Mouse (Mus musculus): ENCODE data around the gene Aox1.

DNA sequence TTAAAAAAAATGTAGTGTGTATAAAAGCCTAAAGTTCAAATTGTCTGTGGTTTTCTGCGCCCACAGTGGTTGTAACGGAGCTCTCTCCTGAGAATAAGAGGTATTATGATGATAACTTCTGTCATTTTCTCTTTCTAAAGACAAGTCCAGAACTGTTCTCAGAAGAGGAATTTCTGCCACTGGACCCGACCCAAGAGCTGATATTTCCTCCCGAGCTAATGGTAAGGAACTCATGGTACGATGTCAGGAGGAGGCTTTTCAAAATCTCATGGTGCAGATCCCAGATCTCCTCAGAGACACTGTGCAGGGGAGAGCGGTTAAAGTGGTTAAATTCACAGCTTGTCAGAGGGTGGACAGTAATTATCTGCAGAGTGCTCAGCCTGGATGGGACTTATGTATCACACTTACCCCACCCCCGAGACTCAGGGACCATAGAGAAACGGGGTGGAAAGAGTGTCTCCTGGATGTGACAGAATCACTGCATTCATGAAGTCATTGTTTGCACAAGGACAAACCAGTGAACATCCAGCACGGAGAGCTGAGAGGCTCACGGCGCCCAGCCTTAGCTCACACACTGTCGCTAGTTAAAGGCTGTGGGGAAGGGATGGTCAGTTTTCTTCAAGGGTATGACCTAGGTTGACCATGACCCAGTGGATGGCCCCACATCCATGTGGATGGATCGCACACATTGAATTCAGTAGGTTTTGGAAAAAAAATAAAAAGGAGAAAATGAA is 26.5 kb downstream of the Aox1 start:
- no peak for TF ChIP-seq GATA1 (IDR thresholded peaks at IDR 0.05; ENCODE audit: borderline replicate concordance, low read length)
- no peak for TF ChIP-seq FLI1 (IDR thresholded peaks at IDR 0.05; ENCODE audit: low read length)

All from megakaryocyte, embryonic 14.5 days (primary cell).